Mouse (Mus musculus) stomach, embryonic 14.5 days (tissue): ENCODE results near the gene Gm28048. TPM values are rescaled to one million over a fixed set of nuclear protein-coding genes. Genes with fewer than 3 reads are reported as not detected.

Source experiments
- ATAC-seq: fragments of 200-750 bp; cut with Nextera tagmentation; 2 replicates; pipeline ENCODE4 v1.8.0; 2017; ENCODE audit warnings: low read depth, moderate TSS enrichment; ENCODE audit not compliant: insufficient number of reproducible peaks, insufficient read depth, low FRiP score
- H3K27ac ChIP-seq: fragments of 300-500 bp; sonication (generic); 2 replicates; pipeline ENCODE4 v1.5.1; 2014; ENCODE audit warnings: mild to moderate bottlenecking, low read length, moderate library complexity, mixed read lengths
- H3K27me3 ChIP-seq: fragments of 300-500 bp; sonication (generic); 2 replicates; pipeline ENCODE4 v1.6.1; 2014; ENCODE audit warnings: low read length, control low read depth, mixed read lengths; ENCODE audit not compliant: control insufficient read depth, insufficient read depth
- H3K36me3 ChIP-seq: fragments of 300-500 bp; sonication (generic); 2 replicates; pipeline ENCODE4 v1.6.1; 2014; ENCODE audit warnings: mild to moderate bottlenecking, control low read depth, low read length, moderate library complexity, mixed read lengths; ENCODE audit not compliant: control insufficient read depth, insufficient read depth
- H3K4me1 ChIP-seq: fragments of 300-500 bp; sonication (generic); 2 replicates; pipeline ENCODE4 v1.6.1; 2014; ENCODE audit warnings: low read length, control low read depth, mixed read lengths; ENCODE audit not compliant: control insufficient read depth, insufficient read depth
- H3K4me2 ChIP-seq: fragments of 300-500 bp; sonication (generic); replicated peaks from 2 replicates; pipeline ENCODE4 v1.6.1; 2014; ENCODE audit warnings: low read depth, low read length, control low read depth
- H3K4me3 ChIP-seq: fragments of 300-500 bp; sonication (generic); 2 replicates; pipeline ENCODE4 v1.5.1; 2014; ENCODE audit warnings: low read depth, low read length, control low read depth
- H3K9ac ChIP-seq: fragments of 300-500 bp; sonication (generic); replicated peaks from 2 replicates; pipeline ENCODE4 v1.6.1; 2014; ENCODE audit warnings: low read depth, mild to moderate bottlenecking, control low read depth, low read length, moderate library complexity, mixed read lengths
- H3K9me3 ChIP-seq: fragments of 300-500 bp; sonication (generic); 2 replicates; pipeline ENCODE4 v1.6.1; 2016; ENCODE audit warnings: low read depth, low read length, control low read depth; ENCODE audit not compliant: control insufficient read depth
- WGBS: fragments of 180-500 bp; shearing (Covaris S2); extraction: QIAGEN DNeasy Blood & Tissue Kit; methylation state at CpG from one replicate; pipeline ENCODE4 v1.1.7; 2014; 5-methylcytosine and 5-hydroxymethylcytosine counted together
- polyA plus RNA-seq: library from polyadenylated mRNA; unstranded; fragments of >200 nt; fragmentation: Nextera tagmentation; extraction: Ambion mirVana; gene quantifications from 2 replicates; pipeline ENCODE4 v1.2.1, GENCODE M21; 2014

The Gm28048 gene
- polyA plus RNA-seq, 1 experiment from 2014 or later, result 9.2 TPM

DNA sequence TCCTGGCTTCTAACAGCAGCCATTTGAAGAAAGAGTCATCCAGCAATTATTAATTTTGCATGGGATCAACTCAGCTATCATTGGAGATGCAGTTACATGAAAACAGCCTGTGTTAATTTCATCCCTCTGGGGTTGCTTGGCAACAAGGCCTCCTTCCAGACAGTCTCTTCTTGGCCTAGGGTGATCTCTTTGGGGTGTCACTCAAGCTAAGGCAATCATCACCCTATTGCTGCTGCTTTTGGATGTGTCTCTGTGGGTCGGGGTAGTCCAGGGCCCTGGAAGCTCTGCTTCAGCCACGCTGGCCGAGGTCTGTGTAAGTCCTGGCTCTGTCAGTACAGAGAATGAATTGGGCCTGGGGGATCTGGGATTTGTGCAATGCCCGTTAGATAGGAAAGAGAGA is 106.6 kb downstream of the Gm28048 start:
- Histone ChIP-seq H3K27me3 (no peaks in the 10 kb centered on the region), H3K9me3 (no peaks in the 10 kb centered on the region), H3K9ac (no peak overlapping the region), H3K27ac (no peak overlapping the region), H3K4me2 (no peak overlapping the region), H3K4me3 (no peak overlapping the region), H3K4me1 (peaks cover 9% of the 10 kb centered on the region; the same call in 1 of the 2 replicates), H3K36me3 (no peaks in the 10 kb centered on the region)
- no peak for ATAC-seq
- 80% methylated on average over 4 of the region's 4 CpGs for WGBS

GRCm38 (mm10) chr11:22874747-22875146 is 107.1 kb downstream of the Gm28048 start:
- H3K36me3 ChIP-seq, result no peaks in the 10 kb centered on the region
- 78% methylated on average over 6 of the region's 6 CpGs for WGBS
- no peak overlapping the region for H3K4me3 ChIP-seq
- no peaks in the 10 kb centered on the region for H3K9me3 ChIP-seq
- H3K9ac ChIP-seq, result no peak overlapping the region
- peaks cover 9% of the 10 kb centered on the region; the same call in 1 of the 2 replicates for H3K4me1 ChIP-seq
- no peak for ATAC-seq
- no peak overlapping the region for H3K27ac ChIP-seq
- no peak overlapping the region for H3K4me2 ChIP-seq
- H3K27me3 ChIP-seq, result no peaks in the 10 kb centered on the region

DNA sequence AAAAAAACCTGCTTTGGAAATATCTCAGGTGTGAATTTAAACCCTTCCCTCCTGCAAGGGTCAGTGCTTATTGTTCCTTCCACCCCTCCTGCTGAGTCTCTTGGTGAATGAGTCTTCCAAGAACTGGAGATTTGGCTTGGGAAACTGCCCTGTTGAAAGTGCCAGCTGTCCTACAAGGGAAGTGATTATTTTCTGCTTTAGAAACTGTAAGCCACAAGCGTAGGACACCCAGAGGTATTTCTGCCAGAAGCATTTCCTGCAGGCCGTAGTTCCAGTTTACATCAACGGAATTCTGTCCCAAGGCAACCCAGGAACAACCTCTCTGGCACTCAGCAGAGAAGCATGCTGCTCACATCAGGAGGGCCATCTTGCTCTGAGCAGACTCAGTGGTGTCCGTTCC is 108.5 kb downstream of the Gm28048 start:
- Histone ChIP-seq H3K4me2 (no peak overlapping the region), H3K9ac (no peak overlapping the region), H3K27me3 (no peaks in the 10 kb centered on the region), H3K4me1 (peaks cover 9% of the 10 kb centered on the region; the same call in 1 of the 2 replicates), H3K27ac (no peak overlapping the region; the same call in 1 of the 2 replicates), H3K36me3 (no peaks in the 10 kb centered on the region), H3K9me3 (no peaks in the 10 kb centered on the region), H3K4me3 (no peak overlapping the region)
- 69% methylated on average over 4 of the region's 4 CpGs for WGBS
- ATAC-seq, result no peak

- Histone ChIP-seq H3K4me2 (no peak overlapping the region), H3K27ac (peak overlapping the region; percentile 28; the same call in 1 of the 2 replicates), H3K9ac (no peak overlapping the region), H3K27me3 (no peaks in the 10 kb centered on the region), H3K9me3 (no peaks in the 10 kb centered on the region), H3K36me3 (no peaks in the 10 kb centered on the region), H3K4me1 (peaks cover 9% of the 10 kb centered on the region; the same call in 1 of the 2 replicates), H3K4me3 (no peak overlapping the region)
- no peak for ATAC-seq
- WGBS, result 37% methylated on average over 4 of the region's 4 CpGs
Measured at GRCm38 (mm10) chr11:22872307-22872680, 109.6 kb downstream of the Gm28048 start.

DNA sequence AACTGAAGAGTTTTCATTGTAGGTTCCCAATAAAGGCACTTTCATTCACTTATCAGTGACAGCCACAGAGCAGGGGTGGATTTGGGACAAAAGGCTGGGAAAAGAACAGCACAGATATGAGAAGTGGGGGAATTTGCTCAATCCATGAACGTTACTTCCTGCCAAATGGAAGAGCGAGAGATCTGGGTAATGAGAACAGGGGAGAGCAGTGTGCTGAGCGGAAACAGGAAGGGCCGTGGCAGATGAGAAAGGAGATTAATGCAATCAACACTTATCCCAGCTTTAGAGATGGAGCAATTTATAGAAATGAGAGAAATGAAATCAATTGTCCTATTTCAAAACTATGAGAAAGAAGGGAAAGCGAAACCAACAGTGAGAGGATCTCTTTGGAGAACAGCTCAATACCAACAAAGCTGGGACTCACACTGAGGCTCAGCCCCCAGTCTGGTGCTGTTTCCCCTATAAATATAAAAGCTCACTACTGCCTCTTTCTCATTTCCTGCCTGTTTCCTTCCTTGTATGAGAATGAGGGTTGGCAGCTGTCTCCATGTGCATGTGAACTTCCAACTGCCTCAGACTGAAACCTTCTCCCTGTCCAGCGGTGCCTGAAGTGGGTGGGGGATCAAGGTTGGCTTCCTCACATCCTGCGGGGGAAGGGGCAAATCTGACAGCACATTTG is 110.1 kb downstream of the Gm28048 start:
- peaks cover 9% of the 10 kb centered on the region; the same call in 1 of the 2 replicates for H3K4me1 ChIP-seq
- H3K4me3 ChIP-seq, result no peak overlapping the region
- H3K36me3 ChIP-seq, result no peaks in the 10 kb centered on the region
- 0 out of 2 replicates have a peak overlapping the region, but pooled peaks have one; percentile 18 for H3K27ac ChIP-seq
- no peaks in the 10 kb centered on the region for H3K9me3 ChIP-seq
- no peak for ATAC-seq
- 59% methylated on average over 7 of the region's 7 CpGs for WGBS
- no peak overlapping the region for H3K4me2 ChIP-seq
- no peaks in the 10 kb centered on the region for H3K27me3 ChIP-seq
- H3K9ac ChIP-seq, result no peak overlapping the region

- Histone ChIP-seq H3K27ac (no peak overlapping the region), H3K4me1 (peaks cover 9% of the 10 kb centered on the region; the same call in 1 of the 2 replicates), H3K27me3 (no peaks in the 10 kb centered on the region), H3K9me3 (no peaks in the 10 kb centered on the region), H3K9ac (no peak overlapping the region), H3K4me2 (no peak overlapping the region), H3K36me3 (no peaks in the 10 kb centered on the region), H3K4me3 (no peak overlapping the region)
- no peak for ATAC-seq
- WGBS, result 84% methylated on average over 8 of the region's 8 CpGs
Measured at GRCm38 (mm10) chr11:22868582-22868981, 113.3 kb downstream of the Gm28048 start.

DNA sequence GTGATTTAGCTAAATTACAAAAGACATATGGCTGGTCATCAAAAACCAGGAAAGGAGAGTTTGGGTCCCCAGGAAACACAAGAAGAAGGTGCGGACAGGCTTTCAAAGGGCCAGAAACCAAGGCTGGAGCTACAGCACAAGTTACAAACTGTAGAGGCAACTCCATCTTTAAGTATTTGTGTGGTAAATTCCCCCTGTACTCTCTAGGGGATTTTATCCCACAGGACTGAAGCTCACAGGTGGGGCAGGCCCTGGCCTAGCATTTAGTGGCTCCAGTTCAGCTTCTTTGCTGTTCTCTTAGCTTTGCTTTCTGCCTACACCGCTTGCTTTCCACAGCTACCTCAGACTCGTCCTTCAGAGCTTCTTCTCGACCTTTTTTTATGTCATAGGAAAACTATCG is 114.2 kb downstream of the Gm28048 start:
- Histone ChIP-seq H3K27me3 (no peaks in the 10 kb centered on the region), H3K36me3 (no peaks in the 10 kb centered on the region), H3K4me2 (no peak overlapping the region), H3K9ac (no peak overlapping the region), H3K4me3 (no peak overlapping the region), H3K4me1 (peaks cover 9% of the 10 kb centered on the region; the same call in 1 of the 2 replicates), H3K9me3 (no peaks in the 10 kb centered on the region), H3K27ac (no peak overlapping the region)
- WGBS, result 90% methylated on average over 5 of the region's 5 CpGs
- ATAC-seq, result no peak

- ATAC-seq, result no peak
- no peaks in the 10 kb centered on the region for H3K27me3 ChIP-seq
- no peak overlapping the region for H3K9ac ChIP-seq
- no peaks in the 10 kb centered on the region for H3K9me3 ChIP-seq
- H3K4me3 ChIP-seq, result no peak overlapping the region
- no peaks in the 10 kb centered on the region for H3K36me3 ChIP-seq
- H3K4me2 ChIP-seq, result no peak overlapping the region
- H3K27ac ChIP-seq, result no peak overlapping the region
- no peaks in the 10 kb centered on the region for H3K4me1 ChIP-seq
- 84% methylated on average over 7 of the region's 7 CpGs for WGBS
Measured at GRCm38 (mm10) chr11:22865635-22866246, 116.1 kb downstream of the Gm28048 start.
